Mouse (Mus musculus) cortical plate, adult 2 months (tissue): ENCODE data around the gene Coro2b.

Source experiments
- CTCF ChIP-seq: fragments of 200-500 bp; IDR thresholded peaks from 2 replicates; pipeline ENCODE4 v1.5.1; 2011; ENCODE audit warnings: mild to moderate bottlenecking, control low read depth, low read length; ENCODE audit not compliant: insufficient read depth; ENCODE audit errors: extremely low read depth
- POLR2A ChIP-seq: fragments of 200-500 bp; IDR thresholded peaks from 2 replicates; pipeline ENCODE4 v1.6.1; 2011; ENCODE audit warnings: mild to moderate bottlenecking, low read length, control low read depth; ENCODE audit not compliant: insufficient read depth; ENCODE audit errors: extremely low read depth

DNA sequence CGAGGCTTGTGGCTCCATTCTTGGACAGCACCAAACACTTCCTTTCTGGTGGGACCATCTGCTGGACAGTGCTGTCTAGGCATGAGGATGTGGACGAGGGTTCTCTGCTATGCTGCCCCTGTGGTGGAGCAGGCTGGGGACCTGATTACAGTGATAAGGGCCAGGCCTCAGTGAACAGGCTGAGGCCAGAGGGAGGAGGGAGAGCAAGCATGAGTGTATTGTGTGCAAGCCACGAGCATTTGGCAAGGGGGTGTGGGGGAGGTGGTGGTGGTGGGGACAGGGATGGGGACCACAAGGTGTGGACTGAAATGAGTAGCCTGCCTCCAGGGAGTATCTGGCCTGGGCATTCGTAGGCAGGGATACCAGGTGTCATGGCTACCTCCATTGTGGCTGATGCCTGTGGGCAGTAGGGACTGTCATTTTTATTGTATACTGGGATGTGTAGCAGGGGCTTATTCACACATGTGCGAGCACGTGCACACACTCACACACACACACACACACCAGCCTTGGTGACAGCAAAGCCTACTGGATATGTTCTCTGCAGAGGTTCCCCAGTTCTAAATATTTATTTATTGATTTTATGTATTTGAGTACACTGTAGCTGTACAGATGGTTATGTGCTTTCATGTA lies 166.1 kb downstream of the Coro2b start:
- no peak for TF ChIP-seq CTCF
- TF ChIP-seq POLR2A = no peak
